Mouse (Mus musculus): ENCODE measurements around the gene Frmd7. TPM values are rescaled to one million over a fixed set of nuclear protein-coding genes. Genes with fewer than 3 reads are reported as not detected.
A peak's percentile ranks its signal among the peaks of the same experiment; 100 is the strongest.

Frmd7 gene
- total RNA-seq (2014; fragmentation: Nextera tagmentation) (not detected in 2 replicates), total RNA-seq (2017) (not detected in 2 replicates)

DNA sequence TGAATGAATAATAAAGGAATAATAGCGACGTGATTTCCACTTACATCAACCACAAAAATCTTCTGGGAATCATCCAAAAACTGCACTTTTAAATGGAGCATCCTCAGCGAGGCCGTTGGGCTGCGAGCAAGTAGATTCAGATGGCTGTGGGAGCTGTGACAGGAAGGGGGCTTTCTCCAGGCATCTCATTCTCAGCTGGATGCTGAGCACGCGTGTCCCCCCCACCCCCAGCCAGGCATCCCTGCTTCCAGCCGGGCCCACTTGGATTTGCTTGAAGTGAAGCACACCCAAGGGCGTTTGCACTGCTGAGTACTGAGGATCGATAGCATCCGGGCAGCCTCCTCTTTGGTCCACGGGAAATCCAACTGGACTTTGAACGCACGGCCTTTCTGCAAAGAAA lies at the start of gene Frmd7:
Gene Frmd7, minus strand, starts transcription at position 101 of the 400 bp plus-strand sequence.
- no peak for ATAC-seq (replicated peaks; ENCODE audit: poor library complexity, severe bottlenecking)

GRCm38 (mm10) chrX:50991324-50991723 lies 48.8 kb upstream of the Frmd7 start:
- no peak for ATAC-seq (replicated peaks; ENCODE audit: poor library complexity, severe bottlenecking)

DNA sequence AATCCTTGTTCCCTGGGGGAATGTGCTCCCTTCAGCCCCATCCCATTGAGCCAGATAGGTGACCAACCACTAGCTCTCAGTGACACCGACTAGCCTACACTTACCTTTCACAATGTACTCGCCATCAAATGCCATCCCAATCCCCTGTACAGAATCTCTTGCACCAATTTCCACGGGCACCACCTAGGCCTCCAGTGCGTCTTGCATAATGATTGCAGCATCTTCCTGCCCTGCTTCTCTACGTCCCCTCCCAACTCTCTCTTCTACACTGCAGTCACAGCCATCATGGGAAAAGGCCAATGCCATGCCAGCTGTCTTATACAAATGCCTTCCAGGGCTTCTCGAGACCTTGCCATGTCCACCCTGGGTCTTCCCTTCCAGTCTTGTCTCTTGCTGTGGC lies 47.4 kb upstream of the Frmd7 start:
- peak; percentile 56 for ATAC-seq (replicated peaks; ENCODE audit: poor library complexity, severe bottlenecking)

- ATAC-seq (replicated peaks; ENCODE audit: poor library complexity, severe bottlenecking) = no peak
These were observed 46.1 kb upstream of the Frmd7 start for GRCm38 (mm10) chrX:50988581-50988980.

- ATAC-seq (replicated peaks; ENCODE audit: poor library complexity, severe bottlenecking) = no peak
These were observed 35.9 kb upstream of the Frmd7 start for GRCm38 (mm10) chrX:50978428-50978827.

DNA sequence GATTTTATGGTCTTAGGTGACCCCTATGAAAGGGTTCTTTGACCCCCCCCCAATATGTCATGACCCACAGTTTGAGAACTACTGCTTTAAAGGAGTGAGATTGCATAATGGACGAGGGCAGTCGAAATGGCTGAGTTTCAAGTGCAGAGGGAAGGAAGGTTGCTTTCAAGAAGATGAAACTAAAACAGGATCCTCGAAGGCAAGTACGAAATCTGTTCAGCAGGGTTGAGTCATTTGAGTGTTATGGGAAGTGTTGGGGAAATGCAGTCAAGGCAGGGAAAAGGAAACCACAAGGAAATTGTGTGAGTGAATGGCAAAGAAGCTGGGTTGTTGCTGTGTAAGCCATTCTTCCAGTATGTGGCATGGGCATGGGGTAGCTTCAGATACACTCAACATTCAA lies 29.6 kb upstream of the Frmd7 start:
- peak; percentile 88 for ATAC-seq (replicated peaks; ENCODE audit: poor library complexity, severe bottlenecking)

DNA sequence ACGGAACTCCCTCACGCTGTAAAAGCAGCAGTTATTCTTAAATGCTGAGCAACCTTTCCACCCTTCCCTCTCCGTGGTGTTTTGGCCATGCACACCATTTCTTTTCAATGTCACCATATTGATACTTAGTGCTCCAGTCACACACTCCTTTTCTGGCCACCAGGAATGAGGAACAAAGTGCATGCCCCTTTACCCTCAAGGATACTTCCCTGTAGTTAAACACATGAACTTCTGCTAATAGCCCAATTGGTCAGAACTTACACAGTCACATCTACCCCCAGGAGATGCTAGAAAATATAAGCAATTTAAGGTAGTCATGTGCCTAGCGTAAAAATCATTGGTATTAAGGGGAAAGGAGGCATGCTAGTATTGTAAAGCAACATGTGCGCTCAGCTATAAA lies 27.4 kb upstream of the Frmd7 start:
- ATAC-seq (replicated peaks; ENCODE audit: poor library complexity, severe bottlenecking) = peak; percentile 68

GRCm38 (mm10) chrX:50968157-50968932 lies 25.8 kb upstream of the Frmd7 start:
- no peak for ATAC-seq (replicated peaks; ENCODE audit: poor library complexity, severe bottlenecking)

- ATAC-seq (replicated peaks; ENCODE audit: poor library complexity, severe bottlenecking) = no peak
These were observed 22.6 kb upstream of the Frmd7 start for GRCm38 (mm10) chrX:50965157-50965556.

DNA sequence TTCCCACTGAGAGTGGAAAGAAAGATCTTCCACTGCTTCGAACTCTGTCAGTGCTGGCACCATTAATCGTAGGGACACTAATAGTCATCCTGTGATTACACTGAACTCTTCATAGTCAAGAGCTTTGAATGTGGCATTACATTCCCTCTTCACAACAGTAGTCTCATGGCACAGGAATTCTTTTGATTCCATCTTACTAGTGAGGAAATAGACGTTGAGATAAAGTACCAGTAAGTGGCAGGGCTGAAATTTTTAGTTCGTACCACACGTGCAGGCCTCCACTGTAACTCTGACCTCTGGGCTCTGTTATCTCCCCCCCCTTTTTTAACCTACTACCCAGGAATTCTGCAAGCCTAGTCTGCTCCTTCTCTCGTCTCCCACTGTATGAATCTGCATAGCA lies 20.4 kb upstream of the Frmd7 start:
- no peak for ATAC-seq (replicated peaks; ENCODE audit: poor library complexity, severe bottlenecking)

DNA sequence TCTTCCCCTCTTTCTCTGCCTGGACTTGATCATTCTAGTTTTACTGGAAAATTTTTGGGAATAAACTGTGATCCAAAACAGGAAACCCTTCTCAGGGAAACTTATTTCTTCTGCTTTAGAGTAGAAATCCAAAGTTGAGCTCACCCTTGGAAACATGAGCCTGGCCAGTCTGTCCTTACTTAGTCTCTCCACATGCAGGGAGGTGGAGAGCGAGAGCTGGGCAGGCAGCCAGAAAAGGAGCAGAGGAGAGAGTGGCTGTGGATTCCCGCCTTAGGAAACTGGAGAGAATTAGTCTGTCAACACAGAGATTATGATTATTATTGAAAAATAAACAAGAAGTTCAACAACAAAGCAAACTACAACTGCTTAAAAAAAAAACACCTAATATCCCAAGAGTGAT lies 6.1 kb upstream of the Frmd7 start:
- ATAC-seq (replicated peaks; ENCODE audit: poor library complexity, severe bottlenecking) = no peak

GRCm38 (mm10) chrX:50948116-50948515 lies 5.6 kb upstream of the Frmd7 start:
- ATAC-seq (replicated peaks; ENCODE audit: poor library complexity, severe bottlenecking) = no peak

- no peak for ATAC-seq (replicated peaks; ENCODE audit: poor library complexity, severe bottlenecking)
These were observed 5.4 kb downstream of the Frmd7 start for GRCm38 (mm10) chrX:50937117-50937516.

- no peak for ATAC-seq (replicated peaks; ENCODE audit: poor library complexity, severe bottlenecking)
These were observed 12.2 kb downstream of the Frmd7 start for GRCm38 (mm10) chrX:50930309-50930708.

DNA sequence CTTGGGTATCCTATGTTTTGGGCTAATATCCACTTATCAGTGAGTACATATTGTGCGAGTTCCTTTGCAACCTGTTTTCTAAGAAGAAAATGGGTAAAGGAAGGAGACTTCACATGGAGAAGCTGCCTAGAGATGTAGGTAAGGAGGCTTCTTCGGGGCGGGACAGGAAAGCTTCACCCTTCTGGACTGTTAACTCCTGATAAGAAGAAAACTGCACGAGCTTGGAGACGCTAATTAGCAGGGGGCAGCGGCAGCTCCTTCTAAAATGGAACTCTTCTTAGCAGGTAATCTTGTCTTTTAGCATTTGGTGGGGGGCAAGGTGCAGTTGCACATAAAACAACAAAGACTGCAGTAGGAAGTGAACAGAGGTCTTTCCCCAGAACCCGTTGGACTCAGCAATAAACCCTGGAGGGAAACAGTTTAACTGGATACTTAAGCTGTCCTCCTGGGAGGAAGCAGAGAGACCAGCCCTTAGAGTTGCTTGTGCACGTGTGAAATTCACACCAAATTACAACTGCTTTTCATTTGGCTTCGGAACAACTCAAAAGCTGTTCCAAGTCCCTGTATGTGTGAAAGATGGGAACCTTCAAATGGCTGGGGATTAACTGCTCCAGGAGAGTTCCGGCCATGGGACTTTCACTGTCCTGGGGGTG lies 15.5 kb downstream of the Frmd7 start:
- ATAC-seq (replicated peaks; ENCODE audit: poor library complexity, severe bottlenecking) = no peak

- peak; percentile 40; the same call in 1 of the 2 replicates for ATAC-seq (replicated peaks; ENCODE audit: poor library complexity, severe bottlenecking)
These were observed 17.7 kb downstream of the Frmd7 start for GRCm38 (mm10) chrX:50924629-50925364.

DNA sequence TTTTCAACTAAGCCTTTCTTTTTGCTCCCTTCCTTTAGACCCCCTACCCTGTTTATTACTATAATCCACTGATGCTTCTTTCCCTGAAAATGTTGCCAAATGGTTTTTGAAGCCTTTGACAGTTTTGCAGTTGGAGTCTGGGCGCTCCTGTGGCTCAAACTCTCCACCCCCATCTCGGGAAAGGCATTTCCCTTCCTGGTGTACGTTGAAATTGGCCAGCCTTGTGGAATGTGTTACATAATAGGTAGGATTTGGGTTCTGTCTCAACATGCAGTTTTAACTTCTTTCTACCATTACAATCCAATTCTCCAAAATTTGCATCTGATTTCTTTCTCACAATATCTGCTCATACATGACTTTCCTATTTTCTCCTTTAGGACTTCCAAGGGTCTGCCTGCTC lies 23.8 kb downstream of the Frmd7 start:
- no peak for ATAC-seq (replicated peaks; ENCODE audit: poor library complexity, severe bottlenecking)

DNA sequence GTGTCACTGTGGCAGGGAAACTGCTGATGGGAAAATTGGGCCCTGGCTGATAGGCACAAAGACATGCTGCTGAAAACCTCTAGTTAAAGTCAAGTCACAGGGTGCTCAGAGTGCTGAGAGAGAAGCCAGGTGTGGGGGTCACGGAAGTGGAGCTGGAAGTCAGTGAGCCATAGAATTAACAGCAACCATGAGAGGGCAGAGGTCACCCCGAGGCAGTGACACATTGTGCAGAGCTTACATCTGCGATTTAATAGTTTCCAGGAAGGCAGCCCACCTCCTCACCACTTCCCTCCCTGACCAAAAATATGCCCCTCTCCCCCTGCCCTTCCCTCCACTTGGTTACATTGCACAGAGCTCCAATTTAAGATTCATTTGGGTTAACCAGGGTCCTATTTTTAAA lies 25.1 kb downstream of the Frmd7 start:
- no peak for ATAC-seq (replicated peaks; ENCODE audit: poor library complexity, severe bottlenecking)

DNA sequence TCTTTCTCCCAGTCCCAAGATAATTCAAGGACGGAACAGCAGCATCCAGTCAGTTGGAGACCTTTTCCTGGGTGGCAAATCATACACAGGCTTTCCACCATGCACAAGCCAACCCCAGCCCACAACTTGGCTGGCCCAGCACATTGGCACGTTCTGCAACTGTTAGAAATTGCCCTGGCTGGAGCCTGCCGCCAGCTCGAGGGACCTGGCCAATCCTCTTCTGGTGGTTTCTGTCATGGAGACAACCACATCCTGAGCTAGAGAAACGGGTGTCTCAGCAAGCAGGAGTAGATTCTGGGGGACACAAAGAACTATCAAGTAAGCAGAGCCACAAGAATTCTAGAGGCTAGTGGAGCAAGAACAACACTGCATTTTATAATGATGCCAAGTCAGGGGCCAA lies 32.6 kb downstream of the Frmd7 start:
- ATAC-seq (replicated peaks; ENCODE audit: poor library complexity, severe bottlenecking) = no peak

DNA sequence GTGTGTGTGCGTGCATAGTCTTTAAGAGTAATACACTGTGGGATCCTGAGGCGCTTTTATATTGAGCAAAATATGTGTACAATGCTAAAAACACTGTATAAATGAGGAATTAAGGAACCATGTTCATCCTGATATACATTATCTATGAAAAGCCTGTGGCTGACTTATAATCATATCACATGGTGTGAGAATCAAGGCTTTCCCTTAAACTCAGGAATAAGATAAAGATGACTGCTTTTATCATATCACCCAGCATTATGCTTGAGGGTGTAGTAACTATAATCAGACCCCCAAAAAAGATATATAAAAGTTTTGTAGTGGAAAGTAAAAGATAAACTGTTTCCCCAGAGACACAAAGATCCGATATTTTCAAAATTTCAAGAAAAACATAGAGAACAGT lies 39.0 kb downstream of the Frmd7 start:
- no peak for ATAC-seq (replicated peaks; ENCODE audit: poor library complexity, severe bottlenecking)

DNA sequence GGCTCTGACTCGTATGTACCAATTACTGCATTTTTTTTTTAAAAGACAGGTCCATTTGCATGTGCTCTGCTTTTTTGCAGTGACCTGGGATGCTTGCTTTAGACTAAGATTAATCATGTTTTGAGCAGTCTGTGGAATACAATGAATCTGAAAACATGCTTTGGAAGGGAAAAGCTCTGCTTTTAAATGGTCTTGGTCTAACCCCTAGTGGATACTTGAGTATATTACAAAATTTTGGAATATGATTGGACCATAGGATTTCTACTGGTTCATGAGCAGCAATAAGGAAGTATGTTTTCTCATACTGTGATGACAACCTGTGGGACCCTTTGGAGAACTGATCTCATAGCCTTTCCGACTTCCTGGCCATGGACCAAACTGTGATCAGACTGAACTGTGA lies 54.5 kb downstream of the Frmd7 start:
- ATAC-seq (replicated peaks; ENCODE audit: poor library complexity, severe bottlenecking) = 0 out of 2 replicates have a peak, but pooled peaks have one; percentile 35
